Mouse (Mus musculus) heart, embryonic 16.5 days (tissue): ENCODE data around the gene Slc44a1. TPM values are rescaled to one million over a fixed set of nuclear protein-coding genes. Genes with fewer than 3 reads are reported as not detected.

Source experiments
- ATAC-seq: fragments of 200-750 bp; cut with Nextera tagmentation; replicated peaks from 2 replicates; pipeline ENCODE4 v1.8.0; 2017; ENCODE audit warnings: moderate number of reproducible peaks; ENCODE audit not compliant: insufficient read depth, low FRiP score; ENCODE audit errors: extremely low read depth
- H3K27ac ChIP-seq: fragments of 300-500 bp; sonication (generic); 2 replicates; pipeline ENCODE4 v1.5.1; 2014; ENCODE audit warnings: mild to moderate bottlenecking, low read length, control low read depth, moderate library complexity
- H3K27me3 ChIP-seq: fragments of 300-500 bp; sonication (generic); 2 replicates; pipeline ENCODE4 v1.6.1; 2014; ENCODE audit warnings: low read length, mixed read lengths; ENCODE audit not compliant: control insufficient read depth, insufficient read depth
- H3K36me3 ChIP-seq: fragments of 300-500 bp; sonication (generic); 2 replicates; pipeline ENCODE4 v1.6.1; 2014; ENCODE audit not compliant: control insufficient read depth, insufficient read depth
- H3K4me1 ChIP-seq: fragments of 300-500 bp; sonication (generic); 2 replicates; pipeline ENCODE4 v1.6.1; 2014; ENCODE audit warnings: low read length, mixed read lengths; ENCODE audit not compliant: control insufficient read depth, insufficient read depth
- H3K4me2 ChIP-seq: fragments of 300-500 bp; sonication (generic); 2 replicates; pipeline ENCODE4 v1.6.1; 2014; ENCODE audit warnings: low read depth, mild to moderate bottlenecking, control low read depth, low read length
- H3K4me3 ChIP-seq: fragments of 300-500 bp; sonication (generic); 2 replicates; pipeline ENCODE4 v1.5.1; 2014; ENCODE audit warnings: mild to moderate bottlenecking, control low read depth, low read length
- H3K9ac ChIP-seq: fragments of 300-500 bp; sonication (generic); 2 replicates; pipeline ENCODE4 v1.6.1; 2014; ENCODE audit warnings: low read length, control low read depth
- H3K9me3 ChIP-seq: fragments of 300-500 bp; sonication (generic); replicated peaks from 2 replicates; pipeline ENCODE4 v1.6.1; 2016; ENCODE audit warnings: low read length; ENCODE audit not compliant: control insufficient read depth
- WGBS: fragments of 180-500 bp; shearing (Covaris S2); extraction: QIAGEN DNeasy Blood & Tissue Kit; methylation state at CpG from one replicate; pipeline ENCODE4 v1.1.7; 2014; 5-methylcytosine and 5-hydroxymethylcytosine counted together
- polyA plus RNA-seq: library from polyadenylated mRNA; unstranded; fragments of >200 nt; fragmentation: Nextera tagmentation; extraction: Ambion mirVana; gene quantifications from 2 replicates; pipeline ENCODE4 v1.2.1, GENCODE M21; 2015

The Slc44a1 gene
- polyA plus RNA-seq = 15.4 and 20.3 TPM in 2 replicates

DNA sequence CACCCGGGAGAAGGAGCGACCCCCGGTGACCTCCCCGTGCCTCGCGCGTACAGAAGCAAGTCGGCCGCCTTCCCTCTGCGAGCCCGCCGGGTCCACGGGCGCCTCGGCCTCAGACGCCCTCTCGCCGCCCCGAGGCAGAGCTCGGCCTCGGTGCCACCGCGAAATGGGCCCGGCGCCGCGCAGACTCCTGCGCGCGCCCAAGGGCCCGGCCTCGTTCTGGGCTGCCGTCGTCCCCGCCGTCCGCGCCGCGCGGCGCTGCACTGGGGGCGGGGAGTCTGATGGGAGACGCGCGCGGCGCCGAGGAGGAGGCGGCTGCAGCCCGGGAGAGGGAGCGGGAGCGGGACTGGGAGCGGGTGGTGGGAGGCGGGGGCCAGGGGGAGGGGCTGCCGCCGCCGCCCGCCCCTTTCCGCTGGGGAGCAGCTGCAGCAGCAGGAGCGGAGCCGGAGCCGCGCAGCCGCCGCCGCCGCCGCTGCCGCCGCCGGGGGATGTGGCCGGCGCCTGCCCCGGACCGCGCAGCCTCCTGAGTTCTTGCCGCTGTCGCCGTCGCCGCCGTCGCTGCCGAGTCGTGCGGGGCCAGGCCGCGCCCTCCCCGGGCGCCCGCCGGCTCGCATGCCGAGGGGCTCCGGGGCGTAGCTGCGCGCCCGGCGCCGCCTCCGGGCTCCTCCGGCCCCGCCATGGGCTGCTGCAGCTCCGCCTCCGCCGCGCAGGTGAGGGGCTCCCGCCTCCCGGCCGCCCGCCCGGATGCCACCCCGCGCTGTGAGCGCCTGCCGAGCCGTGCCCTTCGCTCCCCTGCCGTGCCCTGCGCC, at the start of gene Slc44a1:
Slc44a1 (plus strand) TSS at position 404 of the 806 bp plus-strand sequence.
- Histone ChIP-seq H3K4me3 (peak within 1 kb of the TSS; percentile 79), H3K4me2 (peak within 1 kb of the TSS; percentile 87), H3K9me3 (no peaks in the 10 kb centered on the region), H3K27me3 (no peaks in the 10 kb centered on the region), H3K9ac (peak within 1 kb of the TSS; percentile 94), H3K36me3 (no peaks in the 10 kb centered on the region), H3K4me1 (peaks cover 18% of the 10 kb centered on the region), H3K27ac (peak within 1 kb of the TSS; percentile 91)
- WGBS = under 1% methylated on average over 95 of the region's 122 CpGs
- peak; percentile 98 for ATAC-seq

DNA sequence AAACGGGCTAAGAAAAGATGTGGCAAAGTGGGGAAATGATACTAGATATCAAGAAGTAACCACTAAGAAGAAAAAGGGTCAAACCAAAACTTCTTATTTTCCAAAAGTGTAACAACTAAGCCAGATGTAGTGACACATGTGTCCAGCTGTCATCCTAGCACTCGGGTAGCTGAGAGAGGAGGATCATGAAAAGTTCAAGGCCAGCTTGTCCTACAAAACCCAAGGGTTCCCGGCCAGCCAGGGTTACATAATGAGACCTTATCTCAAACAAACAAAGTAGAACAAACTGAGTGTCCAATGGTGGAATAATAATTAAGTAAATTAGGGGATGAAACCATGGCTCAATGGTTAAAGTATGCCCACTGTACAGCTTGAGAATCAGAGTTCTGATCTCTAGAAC, 45.2 kb upstream of the Slc44a1 start:
- Histone ChIP-seq H3K9ac (no peak overlapping the region), H3K27me3 (no peaks in the 10 kb centered on the region), H3K4me2 (no peak overlapping the region), H3K9me3 (no peaks in the 10 kb centered on the region), H3K27ac (no peak overlapping the region), H3K4me3 (no peak overlapping the region), H3K36me3 (no peaks in the 10 kb centered on the region), H3K4me1 (peaks cover 13% of the 10 kb centered on the region)
- no peak for ATAC-seq
- WGBS = 48% methylated on average over 3 of the region's 3 CpGs

DNA sequence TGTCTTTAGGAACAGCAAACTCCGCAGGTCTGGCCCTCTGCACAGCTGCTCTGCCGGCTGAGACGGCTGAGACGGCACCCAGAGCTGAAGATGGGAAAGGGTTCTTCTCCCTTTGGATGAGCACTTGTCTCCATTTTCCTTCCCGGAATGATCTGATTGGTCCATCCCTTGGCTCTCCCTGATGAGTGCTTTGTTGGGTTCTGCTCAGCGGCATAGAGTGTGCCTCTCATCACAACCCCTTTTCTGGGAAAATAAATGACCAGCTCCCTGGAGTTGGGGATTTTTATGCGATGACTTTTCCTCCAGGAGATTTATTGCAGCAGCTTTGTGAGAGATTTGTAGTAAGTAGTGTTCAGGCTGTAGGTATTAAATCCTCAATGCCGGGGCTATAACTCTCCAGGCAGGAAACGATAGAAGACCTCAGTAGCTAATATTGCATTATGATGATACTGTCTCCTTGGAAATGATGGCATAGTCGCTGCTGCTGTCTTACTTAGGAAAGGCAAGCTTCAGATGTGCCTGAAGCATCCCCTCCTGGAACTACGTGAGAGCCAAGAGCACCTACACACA, 43.5 kb upstream of the Slc44a1 start:
- H3K36me3 ChIP-seq = no peaks in the 10 kb centered on the region
- WGBS = 75% methylated on average over 11 of the region's 11 CpGs
- no peak for ATAC-seq
- no peak overlapping the region for H3K4me2 ChIP-seq
- H3K9me3 ChIP-seq = no peaks in the 10 kb centered on the region
- peaks cover 13% of the 10 kb centered on the region for H3K4me1 ChIP-seq
- no peak overlapping the region for H3K9ac ChIP-seq
- no peaks in the 10 kb centered on the region for H3K27me3 ChIP-seq
- no peak overlapping the region for H3K4me3 ChIP-seq
- H3K27ac ChIP-seq = 0 out of 2 replicates have a peak overlapping the region, but pooled peaks have one; percentile 21

DNA sequence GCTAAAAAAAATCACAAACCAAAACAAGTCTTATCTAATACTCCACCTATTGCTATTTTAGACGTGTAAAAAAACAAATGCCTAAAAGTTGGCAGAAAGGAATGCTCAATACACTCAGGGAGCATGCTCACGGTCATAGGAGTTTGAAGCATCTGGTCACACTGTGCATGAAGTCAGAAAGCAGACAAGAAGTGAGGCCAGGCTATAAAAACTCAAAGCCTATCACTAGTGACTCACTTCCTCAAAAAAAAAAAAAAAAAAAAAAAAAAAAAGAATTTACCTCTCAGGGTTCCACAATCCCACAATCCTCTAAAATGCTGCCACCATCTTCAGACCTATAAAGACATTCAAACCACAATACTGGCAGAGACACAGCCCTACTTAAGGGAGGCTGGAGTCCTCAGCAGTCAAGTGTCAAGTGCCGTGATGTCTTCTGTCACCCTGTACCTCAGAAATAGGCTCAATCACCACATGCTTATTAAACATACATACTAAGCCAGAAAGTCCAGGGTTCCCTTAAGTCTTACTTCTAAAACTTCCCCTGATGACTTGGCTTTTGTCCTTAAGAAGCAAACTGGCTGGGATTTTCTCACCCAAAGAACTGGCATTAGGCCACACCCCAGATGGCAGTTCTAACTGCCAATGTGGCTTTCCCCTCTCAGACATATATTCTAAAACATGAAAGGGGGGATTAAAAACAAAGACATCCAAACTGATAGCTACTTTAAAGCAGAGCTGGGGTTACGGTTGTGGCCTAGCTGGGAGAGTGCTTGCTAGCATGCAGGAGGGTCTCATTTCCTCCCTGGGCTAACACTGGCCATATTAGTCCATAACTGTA, 42.7 kb upstream of the Slc44a1 start:
- Histone ChIP-seq H3K36me3 (no peaks in the 10 kb centered on the region), H3K9me3 (no peaks in the 10 kb centered on the region), H3K9ac (no peak overlapping the region), H3K4me1 (peaks cover 13% of the 10 kb centered on the region), H3K4me3 (no peak overlapping the region), H3K4me2 (no peak overlapping the region), H3K27me3 (no peaks in the 10 kb centered on the region), H3K27ac (peak overlapping the region; percentile 35)
- 40% methylated on average over 4 of the region's 4 CpGs for WGBS
- ATAC-seq = no peak; the same call in 1 of the 2 replicates

DNA sequence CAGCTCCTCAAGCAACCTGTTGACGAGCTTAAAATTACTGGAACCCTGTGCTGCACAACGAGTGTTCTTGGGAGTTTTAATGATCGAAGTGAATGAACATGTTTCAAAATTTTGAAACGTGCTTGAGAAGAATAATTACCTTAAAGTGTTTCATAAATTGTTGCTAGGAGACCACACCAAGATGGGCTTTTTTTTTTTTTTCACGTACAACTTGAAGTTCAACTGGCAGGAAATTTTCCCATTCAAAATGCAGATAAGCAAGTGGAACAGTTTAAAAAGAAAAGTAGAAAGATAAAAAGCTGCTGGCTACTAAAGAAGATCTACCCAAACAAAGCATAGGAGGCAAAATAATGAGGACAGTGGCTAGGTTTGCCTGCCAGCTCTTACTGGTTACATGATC, 41.7 kb upstream of the Slc44a1 start:
- Histone ChIP-seq H3K9me3 (no peaks in the 10 kb centered on the region), H3K4me3 (no peak overlapping the region), H3K4me1 (peaks cover 13% of the 10 kb centered on the region), H3K9ac (no peak overlapping the region), H3K36me3 (no peaks in the 10 kb centered on the region), H3K4me2 (no peak overlapping the region), H3K27ac (no peak overlapping the region), H3K27me3 (no peaks in the 10 kb centered on the region)
- WGBS = 46% methylated on average over 5 of the region's 5 CpGs
- no peak for ATAC-seq

DNA sequence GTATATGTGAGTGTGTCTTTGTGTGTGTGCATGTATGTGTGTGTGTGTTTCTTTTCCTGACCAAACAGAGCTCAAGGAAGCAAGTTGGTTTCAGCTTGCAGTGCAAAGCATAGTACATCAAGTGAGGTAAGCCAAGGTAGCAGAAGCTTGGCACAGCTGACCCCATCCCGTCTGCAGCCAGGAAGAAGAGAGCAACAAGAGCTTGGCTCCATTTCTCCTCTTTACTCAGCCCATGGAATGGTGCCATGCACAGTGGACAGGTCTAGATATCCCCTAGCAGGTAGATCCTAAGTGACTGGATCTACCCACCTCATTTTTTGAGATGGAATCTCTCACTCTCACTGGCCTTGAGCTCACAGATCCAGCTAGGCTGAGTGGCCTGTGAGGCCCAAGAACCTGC, 40.8 kb upstream of the Slc44a1 start:
- no peak overlapping the region for H3K4me3 ChIP-seq
- H3K27ac ChIP-seq = no peak overlapping the region
- no peaks in the 10 kb centered on the region for H3K27me3 ChIP-seq
- no peak overlapping the region for H3K4me2 ChIP-seq
- peaks cover 13% of the 10 kb centered on the region for H3K4me1 ChIP-seq
- H3K9me3 ChIP-seq = no peaks in the 10 kb centered on the region
- 58% methylated on average over 1 of the region's 1 CpGs for WGBS
- H3K9ac ChIP-seq = no peak overlapping the region
- H3K36me3 ChIP-seq = no peaks in the 10 kb centered on the region
- no peak for ATAC-seq

DNA sequence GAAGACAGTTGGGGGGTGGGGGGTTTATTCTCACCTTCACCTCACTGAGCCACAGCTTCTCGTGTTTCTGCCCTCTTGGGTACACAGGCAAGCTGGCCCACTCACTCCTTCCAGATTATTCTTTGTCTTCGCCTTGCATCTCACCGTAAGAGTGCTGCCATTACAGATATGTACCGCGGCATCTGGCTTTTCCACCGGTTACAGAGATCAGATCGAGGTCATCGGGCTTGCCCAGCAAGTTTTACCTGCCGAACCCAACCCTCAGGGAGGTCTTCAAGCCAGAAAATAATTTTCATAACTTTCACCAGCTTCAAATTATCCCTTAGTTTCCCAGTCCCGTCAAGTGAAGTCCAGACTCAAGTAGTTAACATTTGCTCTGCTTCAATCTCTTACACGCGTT, 36.8 kb upstream of the Slc44a1 start:
- no peaks in the 10 kb centered on the region; the same call in 1 of the 2 replicates for H3K4me1 ChIP-seq

DNA sequence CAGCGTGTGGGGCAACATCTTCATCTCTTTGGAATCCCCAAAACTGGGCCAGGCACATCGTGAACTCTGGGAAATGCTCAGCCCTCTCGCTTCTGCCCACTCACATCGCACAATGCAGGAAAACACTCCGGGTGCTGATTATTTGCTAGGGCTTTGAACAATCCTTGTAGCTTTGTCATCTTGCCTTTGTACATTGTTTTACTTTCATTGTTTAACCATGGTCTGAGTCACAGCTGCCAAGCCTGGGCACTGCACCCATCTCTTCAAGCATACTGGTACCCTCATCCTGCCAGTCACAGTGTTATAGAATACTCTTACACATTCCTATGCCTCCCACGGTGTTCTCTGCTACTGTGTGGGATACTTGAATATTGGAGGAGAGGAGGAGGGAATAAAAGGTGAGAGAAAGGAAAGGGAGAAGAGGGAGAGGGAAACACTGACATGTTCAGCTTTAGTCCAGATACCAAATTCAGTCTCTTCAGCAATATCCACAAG, 35.7 kb upstream of the Slc44a1 start:
- Histone ChIP-seq H3K27ac (no peak overlapping the region), H3K9ac (no peak overlapping the region), H3K27me3 (no peaks in the 10 kb centered on the region), H3K9me3 (no peaks in the 10 kb centered on the region), H3K4me2 (no peak overlapping the region), H3K4me1 (no peaks in the 10 kb centered on the region), H3K4me3 (no peak overlapping the region), H3K36me3 (no peaks in the 10 kb centered on the region)
- WGBS = 81% methylated on average over 6 of the region's 6 CpGs
- no peak for ATAC-seq

More for the DNA sequence above, 36.8 kb upstream of the Slc44a1 start:
- Histone ChIP-seq H3K9me3 (no peaks in the 10 kb centered on the region), H3K27me3 (no peaks in the 10 kb centered on the region), H3K4me3 (no peak overlapping the region), H3K4me2 (no peak overlapping the region), H3K36me3 (no peaks in the 10 kb centered on the region), H3K27ac (no peak overlapping the region), H3K9ac (no peak overlapping the region)
- no peak for ATAC-seq
- 90% methylated on average over 12 of the region's 12 CpGs for WGBS
